Mouse (Mus musculus): Measurements from ENCODE around the gene Ovol3. TPM values are rescaled to one million over a fixed set of nuclear protein-coding genes. Genes with fewer than 3 reads are reported as not detected.
A peak's percentile ranks its signal among the peaks of the same experiment; 100 is the strongest.

Ovol3 gene
- polyA plus RNA-seq, 1 experiment from 2014 or later: not detected

- Histone ChIP-seq H3K4me2 (peak overlapping the region; percentile 64), H3K36me3 (ENCODE audit: control insufficient read depth, insufficient read depth, low read length) (peaks cover 28% of the 10 kb centered on the region), H3K9me3 (replicated peaks; ENCODE audit: control insufficient read depth, low read length) (no peaks in the 10 kb centered on the region), H3K9ac (ENCODE audit: low read depth, low read length) (peak overlapping the region; percentile 73; the same call in 1 of the 2 replicates), H3K27ac (ENCODE audit: low read depth, low read length) (no peak overlapping the region), H3K4me1 (ENCODE audit: control insufficient read depth, insufficient read depth, low read length) (0 out of 2 replicates have a peak, but pooled peaks cover 15% of the 10 kb centered on the region), H3K4me3 (ENCODE audit: low read depth, low read length) (peak overlapping the region; percentile 36), H3K27me3 (ENCODE audit: control insufficient read depth, insufficient read depth, low read length) (no peaks in the 10 kb centered on the region)
- no peak for ATAC-seq (replicated peaks; ENCODE audit: insufficient number of reproducible peaks, low FRiP score, low TSS enrichment)
- 61% methylated on average over 13 of the region's 13 CpGs for WGBS (ENCODE audit: insufficient replicate concordance)
These were observed 50.7 kb downstream of the Ovol3 start for GRCm38 (mm10) chr7:30184641-30185348.

GRCm38 (mm10) chr7:30183879-30184289 lies 51.6 kb downstream of the Ovol3 start, which contains the start of gene Cox7a1:
Gene Cox7a1, plus strand, starts transcription at chr7:30184144.
- under 1% methylated on average over 11 of the region's 11 CpGs for WGBS (ENCODE audit: insufficient replicate concordance)
- H3K4me1 ChIP-seq (ENCODE audit: control insufficient read depth, insufficient read depth, low read length): 0 out of 2 replicates have a peak, but pooled peaks cover 15% of the 10 kb centered on the region

More at GRCm38 (mm10) chr7:30183879-30184289, 51.6 kb downstream of the Ovol3 start, which contains the start of gene Cox7a1:
- Histone ChIP-seq H3K36me3 (ENCODE audit: control insufficient read depth, insufficient read depth, low read length) (peaks cover 24% of the 10 kb centered on the region), H3K9ac (ENCODE audit: low read depth, low read length) (peak within 1 kb of the TSS; percentile 73), H3K4me3 (ENCODE audit: low read depth, low read length) (peak within 1 kb of the TSS; percentile 36), H3K27ac (ENCODE audit: low read depth, low read length) (peak within 1 kb of the TSS; percentile 23), H3K27me3 (ENCODE audit: control insufficient read depth, insufficient read depth, low read length) (no peaks in the 10 kb centered on the region), H3K9me3 (replicated peaks; ENCODE audit: control insufficient read depth, low read length) (no peaks in the 10 kb centered on the region), H3K4me2 (peak within 1 kb of the TSS; percentile 64)
- peak; percentile 72 for ATAC-seq (replicated peaks; ENCODE audit: insufficient number of reproducible peaks, low FRiP score, low TSS enrichment)

Other genes starting within 250 kb of the Ovol3 start
- 3.1 and 3.8 TPM in 2 replicates for gene Zfp14, start 184.3 kb downstream of the Ovol3 start, polyA plus RNA-seq (2014; fragmentation: Nextera tagmentation; extraction: Ambion mirVana)
- gene Zfp82, start 162.8 kb downstream of the Ovol3 start, polyA plus RNA-seq (2014; fragmentation: Nextera tagmentation; extraction: Ambion mirVana): 4.1 TPM in 2 replicates
- gene Gm26920, start 145.3 kb downstream of the Ovol3 start, polyA plus RNA-seq (2014; fragmentation: Nextera tagmentation; extraction: Ambion mirVana): 0.26 and 0.96 TPM in 2 replicates
- 7.4 and 8.1 TPM in 2 replicates for gene Zfp566, start 145.2 kb downstream of the Ovol3 start, polyA plus RNA-seq (2014; fragmentation: Nextera tagmentation; extraction: Ambion mirVana)
- gene Zfp260, start 140.9 kb downstream of the Ovol3 start, polyA plus RNA-seq (2014; fragmentation: Nextera tagmentation; extraction: Ambion mirVana): 87.2 and 96.0 TPM in 2 replicates
- 5.3 and 5.8 TPM in 2 replicates for gene Zfp382, start 113.8 kb downstream of the Ovol3 start, polyA plus RNA-seq (2014; fragmentation: Nextera tagmentation; extraction: Ambion mirVana)
- 6.6 and 10.4 TPM in 2 replicates for gene Zfp146, start 66.0 kb downstream of the Ovol3 start, polyA plus RNA-seq (2014; fragmentation: Nextera tagmentation; extraction: Ambion mirVana)
- 309 and 324 TPM in 2 replicates for gene Cox7a1, start 51.6 kb downstream of the Ovol3 start, polyA plus RNA-seq (2014; fragmentation: Nextera tagmentation; extraction: Ambion mirVana)
- gene Capns1, start 36.9 kb downstream of the Ovol3 start, polyA plus RNA-seq (2014; fragmentation: Nextera tagmentation; extraction: Ambion mirVana): 64.6 and 71.7 TPM in 2 replicates
- gene Polr2i, start 3.8 kb downstream of the Ovol3 start, polyA plus RNA-seq (2014; fragmentation: Nextera tagmentation; extraction: Ambion mirVana): 120 and 126 TPM in 2 replicates
- 184 and 185 TPM in 2 replicates for gene Tbcb, start 3.5 kb downstream of the Ovol3 start, polyA plus RNA-seq (2014; fragmentation: Nextera tagmentation; extraction: Ambion mirVana)
- gene Thap8, start 44.4 kb upstream of the Ovol3 start, polyA plus RNA-seq (2014; fragmentation: Nextera tagmentation; extraction: Ambion mirVana): 0.20 and 0.38 TPM in 2 replicates
- gene Wdr62, start 44.7 kb upstream of the Ovol3 start, polyA plus RNA-seq (2014; fragmentation: Nextera tagmentation; extraction: Ambion mirVana): 7.7 and 9.9 TPM in 2 replicates
- gene Clip3, start 56.0 kb upstream of the Ovol3 start, polyA plus RNA-seq (2014; fragmentation: Nextera tagmentation; extraction: Ambion mirVana): 18.6 and 22.1 TPM in 2 replicates
- 65.5 and 66.1 TPM in 2 replicates for gene Alkbh6, start 73.0 kb upstream of the Ovol3 start, polyA plus RNA-seq (2014; fragmentation: Nextera tagmentation; extraction: Ambion mirVana)
- 18.1 and 20.0 TPM in 2 replicates for gene Syne4, start 79.1 kb upstream of the Ovol3 start, polyA plus RNA-seq (2014; fragmentation: Nextera tagmentation; extraction: Ambion mirVana)
- gene E130208F15Rik, start 86.0 kb upstream of the Ovol3 start, polyA plus RNA-seq (2014; fragmentation: Nextera tagmentation; extraction: Ambion mirVana): not detected in 2 replicates
- 14.6 and 16.6 TPM in 2 replicates for gene Sdhaf1, start 88.2 kb upstream of the Ovol3 start, polyA plus RNA-seq (2014; fragmentation: Nextera tagmentation; extraction: Ambion mirVana)
- 1.4 and 1.5 TPM in 2 replicates for gene Lrfn3, start 127.0 kb upstream of the Ovol3 start, polyA plus RNA-seq (2014; fragmentation: Nextera tagmentation; extraction: Ambion mirVana)
- 8.9 and 9.2 TPM in 2 replicates for gene Tyrobp, start 178.0 kb upstream of the Ovol3 start, polyA plus RNA-seq (2014; fragmentation: Nextera tagmentation; extraction: Ambion mirVana)
- gene Hcst, start 184.1 kb upstream of the Ovol3 start, polyA plus RNA-seq (2014; fragmentation: Nextera tagmentation; extraction: Ambion mirVana): 0.53 and 0.99 TPM in 2 replicates
- gene Nfkbid, start 186.0 kb upstream of the Ovol3 start, polyA plus RNA-seq (2014; fragmentation: Nextera tagmentation; extraction: Ambion mirVana): 1.0 and 1.4 TPM in 2 replicates
- 34.9 and 37.8 TPM in 2 replicates for gene Aplp1, start 209.8 kb upstream of the Ovol3 start, polyA plus RNA-seq (2014; fragmentation: Nextera tagmentation; extraction: Ambion mirVana)
- 1.5 and 3.7 TPM in 2 replicates for gene Kirrel2, start 222.0 kb upstream of the Ovol3 start, polyA plus RNA-seq (2014; fragmentation: Nextera tagmentation; extraction: Ambion mirVana)
- 0.10 and 0.37 TPM in 2 replicates for gene Nphs1, start 222.6 kb upstream of the Ovol3 start, polyA plus RNA-seq (2014; fragmentation: Nextera tagmentation; extraction: Ambion mirVana)